Mouse (Mus musculus) large intestine, adult 2 months (tissue): Measurements from ENCODE around the gene Acox2. TPM values are rescaled to one million over a fixed set of nuclear protein-coding genes. Genes with fewer than 3 reads are reported as not detected.

ENCODE experiments used
- DNase-seq: peaks from one replicate; pipeline ENCODE4 v3.0.0-alpha.2; 2012; ENCODE audit warnings: low read depth, low spot score
- WGBS: fragments of 180-500 bp; shearing (Covaris S2); methylation state at CpG from one replicate; pipeline ENCODE4 v1.1.7; 2018; 5-methylcytosine and 5-hydroxymethylcytosine counted together
- polyA plus RNA-seq: library from polyadenylated mRNA; depleted of rRNA; stranded (reverse); fragments of >200 nt; gene quantifications from 2 replicates; pipeline ENCODE4 v1.2.3, GENCODE M21; 2012; rRNA removed

The Acox2 gene
- polyA plus RNA-seq, 1 experiment = 10.6 TPM

- 17% methylated on average over 5 of the region's 5 CpGs for WGBS
- DNase-seq = peak; percentile 32
Observed at GRCm38 (mm10) chr14:8176251-8176650, 82.9 kb downstream of the Acox2 start.

Other genes starting within 250 kb of the Acox2 start
- gene Rpp14, start 179.0 kb downstream of the Acox2 start, polyA plus RNA-seq = 5.7 and 6.0 TPM in 2 replicates
- gene Pxk, start 161.1 kb downstream of the Acox2 start, polyA plus RNA-seq = 37.9 and 41.5 TPM in 2 replicates
- 49.9 and 54.7 TPM in 2 replicates for gene Pdhb, start 86.3 kb downstream of the Acox2 start, polyA plus RNA-seq
- gene Kctd6, start 45.2 kb downstream of the Acox2 start, polyA plus RNA-seq = 6.5 and 7.4 TPM in 2 replicates
- gene Fam107a, start 58.7 kb upstream of the Acox2 start, polyA plus RNA-seq = 0.58 and 1.2 TPM in 2 replicates
- 112 and 138 TPM in 2 replicates for gene Oit1, start 119.4 kb upstream of the Acox2 start, polyA plus RNA-seq